Mouse (Mus musculus): ENCODE data around the gene Tpm1.

DNA sequence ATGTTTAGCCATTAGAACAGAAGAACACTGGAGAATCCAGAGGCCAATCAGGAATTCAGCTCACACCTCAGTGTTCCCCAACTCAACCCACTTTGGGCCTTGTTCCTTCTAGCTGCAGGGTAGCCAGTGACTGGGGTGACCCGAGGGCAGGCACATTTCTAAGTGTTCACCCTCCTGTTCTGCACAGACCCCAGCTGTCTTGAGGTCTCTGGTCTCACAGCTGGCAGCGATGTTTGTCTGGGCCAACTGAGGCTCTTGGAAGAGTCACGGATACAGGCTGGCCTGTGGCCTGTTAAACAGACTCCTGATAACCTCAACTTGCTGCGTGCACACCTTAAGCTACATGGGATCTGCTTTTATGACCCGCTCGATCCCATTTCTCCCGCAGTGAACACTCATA, 23.1 kb downstream of the Tpm1 start:
- TF ChIP-seq CTCF (IDR thresholded peaks at IDR 0.05; ENCODE audit: low read depth, low read length) (no peak), POLR2A (IDR thresholded peaks at IDR 0.05; ENCODE audit: borderline replicate concordance, low read depth, low read length) (no peak)

Measured in bone marrow macrophage, adult 2 months (primary cell).